In the genomic region with DNA sequence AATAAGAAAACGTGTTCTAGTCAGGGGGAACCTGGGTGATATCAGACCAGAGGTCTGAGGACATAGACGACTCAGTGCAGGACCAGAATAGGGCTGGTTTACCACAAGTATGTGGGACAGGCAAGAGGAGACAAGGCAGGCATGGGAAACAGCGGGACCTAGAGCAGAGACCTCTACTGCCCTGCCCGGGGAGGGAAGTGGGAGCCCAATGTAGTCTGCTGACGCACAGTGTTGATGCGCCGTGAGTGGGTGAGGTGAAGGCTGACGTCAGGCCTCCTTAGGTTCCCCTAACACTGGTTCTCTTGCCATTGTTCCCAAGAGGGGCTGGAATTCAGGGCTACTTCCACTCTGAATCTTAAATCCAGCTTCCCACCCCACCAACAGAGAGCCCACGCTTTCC, we compare ENCODE assay signal across 8 mouse cellular contexts. TPM values are rescaled to one million over a fixed set of nuclear protein-coding genes. Genes with fewer than 3 reads are reported as not detected.
A peak's percentile ranks its signal among the peaks of the same experiment; 100 is the strongest.
DNase-seq lines count a peak whose midpoint lies in the region; ATAC-seq and TF ChIP-seq lines count a peak whose summit lies in the region.

No protein-coding gene starts in this region.

- intact Hi-C loops in left cerebral cortex, postnatal 25 days (cut with DNase I): loop anchor here (1.0 kb wide), 1 partner anchor 78 kb away; no protein-coding TSS in a partner anchor
- intact Hi-C loops in gastrocnemius, postnatal 36 days (cut with DNase I): no loop called here

- peaks cover 54% of the 10 kb centered on the region for H3K4me1 ChIP-seq in megakaryocyte, embryonic 14.5 days
- peaks cover 28% of the 10 kb centered on the region; the same call in 1 of the 2 replicates for H3K4me1 ChIP-seq in forebrain, postnatal 0 days (ENCODE audit: insufficient read depth)
- peaks cover 44% of the 10 kb centered on the region for H3K4me1 ChIP-seq in midbrain, embryonic 16.5 days (ENCODE audit: control insufficient read depth, insufficient read depth, low read length)

- 48% methylated on average over 9 of the region's 9 CpGs for WGBS in forebrain, postnatal 0 days
- WGBS in midbrain, embryonic 16.5 days: 57% methylated on average over 9 of the region's 9 CpGs

- peak overlapping the region; percentile 21 for H3K4me3 ChIP-seq in megakaryocyte, embryonic 14.5 days (replicated peaks)
- no peak overlapping the region for H3K4me3 ChIP-seq in forebrain, postnatal 0 days (ENCODE audit: low read depth, low read length)
- no peak overlapping the region for H3K4me3 ChIP-seq in midbrain, embryonic 16.5 days (ENCODE audit: low read depth, low read length)

- ATAC-seq in megakaryocyte, adult 5-6 weeks (ENCODE audit: poor library complexity, severe bottlenecking): no peak
- ATAC-seq in forebrain, postnatal 0 days: no peak
- no peak for ATAC-seq in midbrain, embryonic 16.5 days

- TF ChIP-seq CTCF in forebrain, postnatal 0 days (IDR thresholded peaks at IDR 0.05; ENCODE audit: low read depth): no peak

- H3K27me3 ChIP-seq in megakaryocyte, embryonic 14.5 days (replicated peaks): peaks cover 87% of the 10 kb centered on the region
- no peaks in the 10 kb centered on the region for H3K27me3 ChIP-seq in forebrain, postnatal 0 days (ENCODE audit: insufficient read depth, low read length)
- H3K27me3 ChIP-seq in midbrain, embryonic 16.5 days (ENCODE audit: control insufficient read depth, insufficient read depth, low read depth, low read length): no peaks in the 10 kb centered on the region

- H3K27ac ChIP-seq in forebrain, postnatal 0 days (ENCODE audit: low read depth, low read length): no peak overlapping the region
- H3K27ac ChIP-seq in midbrain, embryonic 16.5 days (ENCODE audit: low read length): 0 out of 2 replicates have a peak overlapping the region, but pooled peaks have one; percentile 6

- H3K36me3 ChIP-seq in megakaryocyte, embryonic 14.5 days (replicated peaks; ENCODE audit: low read length): no peaks in the 10 kb centered on the region
- H3K36me3 ChIP-seq in forebrain, postnatal 0 days (ENCODE audit: insufficient read depth): no peaks in the 10 kb centered on the region
- no peaks in the 10 kb centered on the region for H3K36me3 ChIP-seq in midbrain, embryonic 16.5 days (ENCODE audit: control insufficient read depth, insufficient read depth, low read length)

- H3K9ac ChIP-seq in forebrain, postnatal 0 days: peak overlapping the region; percentile 18; the same call in 1 of the 2 replicates
- H3K9ac ChIP-seq in midbrain, embryonic 16.5 days (ENCODE audit: low read depth, low read length): peak overlapping the region; percentile 4; the same call in 1 of the 2 replicates

- peak; percentile 27 for DNase-seq in forebrain, postnatal 0 days
- peak; percentile 40 to 87 for DNase-seq in left cerebral cortex, postnatal 25 days (ENCODE audit: low spot score in 2 of 2)
- DNase-seq in urinary bladder, adult 18-20 months (ENCODE audit: low spot score in 2 of 2): no peak
- DNase-seq in gastrocnemius, postnatal 36 days: no peak
- DNase-seq in gastrocnemius, adult 18-20 months (ENCODE audit: low spot score): no peak

- no peaks in the 10 kb centered on the region for H3K9me3 ChIP-seq in megakaryocyte, embryonic 14.5 days
- no peaks in the 10 kb centered on the region for H3K9me3 ChIP-seq in forebrain, postnatal 0 days (ENCODE audit: low read length)
- no peaks in the 10 kb centered on the region for H3K9me3 ChIP-seq in midbrain, embryonic 16.5 days (replicated peaks; ENCODE audit: control insufficient read depth, low read length, poor library complexity, severe bottlenecking)

- peak overlapping the region; percentile 34 for H3K4me2 ChIP-seq in forebrain, postnatal 0 days (ENCODE audit: low read depth)
- peak overlapping the region; percentile 36 for H3K4me2 ChIP-seq in midbrain, embryonic 16.5 days (ENCODE audit: low read length)

RNA-seq across cellular contexts. Expression of a gene that starts 2.7 kb away (rescaled TPM):
- 3.1 and 5.0 TPM in 2 replicates for polyA plus RNA-seq in megakaryocyte, embryonic 14.5 days (2012; ENCODE audit: insufficient read depth, low replicate concordance)
- 19.7 and 25.4 TPM in 2 replicates for total RNA-seq in megakaryocyte, adult 5-6 weeks (2015)
- total RNA-seq in megakaryocyte, adult 5-6 weeks (2017): 12.5 and 15.9 TPM in 2 replicates
- 24.1 and 32.1 TPM in 2 replicates for total RNA-seq in forebrain, postnatal 0 days (2014; rRNA removed)
- polyA plus RNA-seq in forebrain, postnatal 0 days (2015; fragmentation: Nextera tagmentation; extraction: Ambion mirVana): 14.4 and 16.2 TPM in 2 replicates
- 10 to 100 TPM; 70.5 to 72.2 TPM for total RNA-seq in left cerebral cortex, postnatal 25 days (2021)
- 20.8 and 21.3 TPM in 2 replicates for polyA plus RNA-seq in midbrain, embryonic 16.5 days (2015; fragmentation: Nextera tagmentation; extraction: Ambion mirVana)
- total RNA-seq in gastrocnemius, postnatal 36 days (2021): 10 to 100 TPM; 57.9 to 67.9 TPM
- total RNA-seq in gastrocnemius, adult 18-20 months (2021): 10 to 100 TPM; 65.0 to 78.0 TPM

Comparison
In these comparisons a context has a peak if more than half of its experiments do, and no peak if none do; other contexts are left out.
1. DNase-seq: peak in forebrain, postnatal 0 days (single experiment) and left cerebral cortex, postnatal 25 days (2 of 2); none in urinary bladder, adult 18-20 months (0 of 2), gastrocnemius, postnatal 36 days (0 of 2) and gastrocnemius, adult 18-20 months (single experiment).